Mouse (Mus musculus) layer of hippocampus, adult 8-10 months (tissue): ENCODE data around the gene St6galnac5. TPM values are rescaled to one million over a fixed set of nuclear protein-coding genes. Genes with fewer than 3 reads are reported as not detected.
A peak's percentile ranks its signal among the peaks of the same experiment; 100 is the strongest.
"Not testable (repeated sequence)": the region's sequence is repeated elsewhere in the genome, so short reads cannot be mapped to it uniquely, and the experiment has no call there.

ENCODE experiments used
- DNase-seq, 2 experiments: peaks; one replicate each; pipeline ENCODE4 v3.0.0; 2022; ENCODE audit warnings: low spot score in 2 of 2
- total RNA-seq, 4 experiments: library from RNA; stranded (reverse); gene quantifications; 2 replicates each; pipeline ENCODE4 v1.2.4; 2022

Gene St6galnac5
- total RNA-seq, 4 experiments from 2014 or later = 106 to 130 (median 121) TPM

- no peak for DNase-seq
Observed at GRCm38 (mm10) chr3:152793006-152793405, 189.0 kb downstream of the St6galnac5 start.

- DNase-seq = no peak
Observed at GRCm38 (mm10) chr3:152792601-152793000, 189.4 kb downstream of the St6galnac5 start.

- DNase-seq = not testable (repeated sequence)
Observed at GRCm38 (mm10) chr3:152788301-152788953, 193.6 kb downstream of the St6galnac5 start.

- not testable (repeated sequence) for DNase-seq
Observed at GRCm38 (mm10) chr3:152784353-152784752, 197.7 kb downstream of the St6galnac5 start.

GRCm38 (mm10) chr3:152783792-152784191 is 198.3 kb downstream of the St6galnac5 start:
- peak in 1 of 2 experiments; percentile 69 for DNase-seq

- no peak for DNase-seq
Observed at GRCm38 (mm10) chr3:152779819-152780218, 202.2 kb downstream of the St6galnac5 start.

GRCm38 (mm10) chr3:152776872-152777540 is 205.0 kb downstream of the St6galnac5 start:
- DNase-seq = no peak

GRCm38 (mm10) chr3:152776363-152776762 is 205.7 kb downstream of the St6galnac5 start:
- no peak for DNase-seq

GRCm38 (mm10) chr3:152770056-152770455 is 212.0 kb downstream of the St6galnac5 start:
- DNase-seq = no peak

- DNase-seq = no peak
Observed at GRCm38 (mm10) chr3:152767485-152767884, 214.6 kb downstream of the St6galnac5 start.
